Mouse (Mus musculus) left cerebral cortex, postnatal 36 days (tissue): Measurements from ENCODE around the gene Tmem101. TPM values are rescaled to one million over a fixed set of nuclear protein-coding genes. Genes with fewer than 3 reads are reported as not detected.
A peak's percentile ranks its signal among the peaks of the same experiment; 100 is the strongest.

ENCODE experiments used
- DNase-seq, 2 experiments: peaks; one replicate each; pipeline ENCODE4 v3.0.0; 2021 to 2022; ENCODE audit warnings: low spot score in 2 of 2, mixed read lengths in 1 of 2
- intact Hi-C: fragments of 180-260 bp; cut with DNase I; formaldehyde crosslinking; loops from one replicate; pipeline ENCODE4 v1.15.1; 2025
- total RNA-seq, 2 experiments: library from RNA; stranded (reverse); gene quantifications; 2 replicates each; pipeline ENCODE4 v1.2.3; 2021

Tmem101 gene
- 10 to 100 TPM; 24.2 to 27.3 TPM for total RNA-seq

- intact Hi-C loops: loop anchor here (5.0 kb wide), 1 partner anchor 111 kb away; the partner anchor contains the start of gene Asb16
- DNase-seq: peak; percentile 87 to 90
Observed at GRCm38 (mm10) chr11:102156039-102156785, at the start of gene Tmem101. Gene Tmem101, minus strand, starts transcription at chr11:102156404.

- peak; percentile 65 to 70 for DNase-seq
- intact Hi-C loops: loop anchor here (5.0 kb wide), 2 partner anchors 41 to 231 kb away; partner anchors contain the start of gene Grn
Observed at GRCm38 (mm10) chr11:102201408-102201821, 45.2 kb upstream of the Tmem101 start.

- intact Hi-C loops: loop anchor here (5.0 kb wide), 2 partner anchors 42 to 232 kb away; partner anchors contain the start of gene Grn
- DNase-seq: no peak
Observed at GRCm38 (mm10) chr11:102199856-102200255, 43.7 kb upstream of the Tmem101 start.

- intact Hi-C loops: no loop called here
- no peak for DNase-seq
Observed at GRCm38 (mm10) chr11:102198245-102198644, 42.0 kb upstream of the Tmem101 start.

GRCm38 (mm10) chr11:102196018-102196797 lies 40.0 kb upstream of the Tmem101 start:
- intact Hi-C loops: no loop called here
- DNase-seq: peak in 1 of 2 experiments; percentile 44

- no peak for DNase-seq
- intact Hi-C loops: no loop called here
Observed at GRCm38 (mm10) chr11:102193657-102194440, 37.6 kb upstream of the Tmem101 start.

- DNase-seq: no peak
- intact Hi-C loops: no loop called here
Observed at GRCm38 (mm10) chr11:102190848-102191247, 34.6 kb upstream of the Tmem101 start.

GRCm38 (mm10) chr11:102189461-102190436 lies 33.5 kb upstream of the Tmem101 start, which contains the start of gene G6pc3:
Gene G6pc3, plus strand, starts transcription at chr11:102189620.
- DNase-seq: peak; percentile 89 to 91
- intact Hi-C loops: loop anchor here (5.0 kb wide), 1 partner anchor 38 kb away; no protein-coding TSS in a partner anchor

GRCm38 (mm10) chr11:102188980-102189379 lies 32.8 kb upstream of the Tmem101 start:
- no peak for DNase-seq
- intact Hi-C loops: loop anchor here (5.0 kb wide), 1 partner anchor 38 kb away; no protein-coding TSS in a partner anchor

GRCm38 (mm10) chr11:102186235-102186634 lies 30.0 kb upstream of the Tmem101 start:
- intact Hi-C loops: loop anchor here (5.0 kb wide), 1 partner anchor 41 kb away; no protein-coding TSS in a partner anchor
- no peak for DNase-seq

- intact Hi-C loops: loop anchor here (5.0 kb wide), 1 partner anchor 42 kb away; no protein-coding TSS in a partner anchor
- no peak for DNase-seq
Observed at GRCm38 (mm10) chr11:102185677-102186076, 29.5 kb upstream of the Tmem101 start.

GRCm38 (mm10) chr11:102184646-102185495 lies 28.7 kb upstream of the Tmem101 start, which contains the start of gene Lsm12:
Gene Lsm12, minus strand, starts transcription at chr11:102185296.
- peak; percentile 92 to 93 for DNase-seq
- intact Hi-C loops: loop anchor here (5.0 kb wide), 1 partner anchor 42 kb away; no protein-coding TSS in a partner anchor

- DNase-seq: no peak
- intact Hi-C loops: no loop called here
Observed at GRCm38 (mm10) chr11:102184253-102184645, 28.0 kb upstream of the Tmem101 start.

- DNase-seq: no peak
- intact Hi-C loops: no loop called here
Observed at GRCm38 (mm10) chr11:102179836-102180235, 23.6 kb upstream of the Tmem101 start.

GRCm38 (mm10) chr11:102168689-102169088 lies 12.5 kb upstream of the Tmem101 start:
- DNase-seq: no peak
- intact Hi-C loops: no loop called here

GRCm38 (mm10) chr11:102167539-102167938 lies 11.3 kb upstream of the Tmem101 start:
- no peak for DNase-seq
- intact Hi-C loops: no loop called here
